ENCODE assay signal across 8 mouse cellular contexts in the genomic region with DNA sequence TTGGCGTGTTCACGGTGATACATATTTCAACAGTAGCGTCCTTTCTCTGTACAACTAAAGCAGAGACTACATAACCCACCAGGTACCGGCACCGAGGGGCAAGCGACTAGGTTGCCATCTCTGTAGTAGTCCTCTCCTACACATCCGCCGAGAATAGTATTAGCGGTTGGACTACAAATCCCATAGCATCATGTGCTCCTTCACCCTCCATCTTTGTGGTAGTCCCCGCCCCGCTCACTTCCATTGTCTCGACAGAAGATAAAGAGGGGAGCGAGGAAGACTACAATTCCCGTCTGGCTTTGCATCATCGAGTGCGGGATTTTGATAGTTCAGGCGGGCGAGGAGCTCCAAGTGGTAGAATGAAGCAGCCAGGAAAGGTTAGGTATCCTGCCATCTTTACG. TPM values are rescaled to one million over a fixed set of nuclear protein-coding genes. Genes with fewer than 3 reads are reported as not detected.
DNase-seq lines count a peak whose midpoint lies in the region; ATAC-seq and TF ChIP-seq lines count a peak whose summit lies in the region.

No protein-coding gene starts in this region.

- peak overlapping the region; percentile 60 for H3K9ac ChIP-seq in forebrain, embryonic 13.5 days
- H3K9ac ChIP-seq in liver, postnatal 0 days (replicated peaks): peak overlapping the region; percentile 62
- H3K9ac ChIP-seq in neural tube, embryonic 14.5 days (replicated peaks; ENCODE audit: low read depth, low read length): peak overlapping the region; percentile 86; the same call in 1 of the 2 replicates

- peak overlapping the region; percentile 91 for H3K27ac ChIP-seq in forebrain, embryonic 13.5 days
- H3K27ac ChIP-seq in liver, postnatal 0 days (ENCODE audit: low read depth): peak overlapping the region; percentile 78
- peak overlapping the region; percentile 89 for H3K27ac ChIP-seq in neural tube, embryonic 14.5 days (ENCODE audit: low read depth, low read length)

- intact Hi-C loops in heart, postnatal 10 days (cut with DNase I): loop anchor here (5.0 kb wide), 1 partner anchor 133 kb away; no protein-coding TSS in a partner anchor

- H3K4me3 ChIP-seq in forebrain, embryonic 13.5 days: peak overlapping the region; percentile 93
- peak overlapping the region; percentile 65 for H3K4me3 ChIP-seq in liver, postnatal 0 days (ENCODE audit: low read depth, low read length)
- peak overlapping the region; percentile 70 for H3K4me3 ChIP-seq in neural tube, embryonic 14.5 days (ENCODE audit: low read depth, low read length)

- no peak for TF ChIP-seq CTCF in liver, postnatal 0 days (IDR thresholded peaks at IDR 0.05; ENCODE audit: low read depth)

- TF ChIP-seq EP300 in liver, postnatal 0 days (IDR thresholded peaks at IDR 0.05; ENCODE audit: low read depth): no peak; the same call in none of the 2 replicates

- DNase-seq in ES-CJ7 (ENCODE audit: low read depth, low spot score): peak; percentile 98
- DNase-seq in heart, postnatal 10 days: peak; percentile 95 to 96
- peak; percentile 96 for DNase-seq in large intestine, adult 2 months (ENCODE audit: low read depth, low spot score)
- DNase-seq in liver, postnatal 0 days: peak; percentile 89
- DNase-seq in testis, postnatal 10 days (ENCODE audit: low spot score): peak; percentile 89

- no peaks in the 10 kb centered on the region for H3K9me3 ChIP-seq in forebrain, embryonic 13.5 days (replicated peaks)
- H3K9me3 ChIP-seq in liver, postnatal 0 days (ENCODE audit: low read length): no peaks in the 10 kb centered on the region
- H3K9me3 ChIP-seq in neural tube, embryonic 14.5 days (ENCODE audit: control insufficient read depth, low read length): no peaks in the 10 kb centered on the region

- WGBS in forebrain, embryonic 13.5 days: under 1% methylated on average over 19 of the region's 19 CpGs
- WGBS in large intestine, adult 2 months: 1% methylated on average over 19 of the region's 19 CpGs
- WGBS in liver, postnatal 0 days (ENCODE audit: insufficient replicate concordance): under 1% methylated on average over 19 of the region's 19 CpGs
- under 1% methylated on average over 19 of the region's 19 CpGs for whole genome bisulfite sequencing in neural tube, embryonic 14.5 days

- H3K4me1 ChIP-seq in forebrain, embryonic 13.5 days: peaks cover 20% of the 10 kb centered on the region
- peaks cover 19% of the 10 kb centered on the region for H3K4me1 ChIP-seq in liver, postnatal 0 days (ENCODE audit: insufficient read depth)
- H3K4me1 ChIP-seq in neural tube, embryonic 14.5 days (ENCODE audit: control insufficient read depth, insufficient read depth, low read length): peaks cover 10% of the 10 kb centered on the region

- H3K36me3 ChIP-seq in forebrain, embryonic 13.5 days (ENCODE audit: poor library complexity, severe bottlenecking): peaks cover 22% of the 10 kb centered on the region
- H3K36me3 ChIP-seq in liver, postnatal 0 days (replicated peaks; ENCODE audit: insufficient read depth, low read length): peaks cover 7% of the 10 kb centered on the region
- H3K36me3 ChIP-seq in neural tube, embryonic 14.5 days (ENCODE audit: control insufficient read depth, insufficient read depth, low read length): peaks cover 14% of the 10 kb centered on the region

- H3K27me3 ChIP-seq in forebrain, embryonic 13.5 days: no peaks in the 10 kb centered on the region
- no peaks in the 10 kb centered on the region for H3K27me3 ChIP-seq in liver, postnatal 0 days (ENCODE audit: insufficient read depth, low read length)
- no peaks in the 10 kb centered on the region for H3K27me3 ChIP-seq in neural tube, embryonic 14.5 days (ENCODE audit: control insufficient read depth, insufficient read depth, low read length)

- ATAC-seq in cerebellum, adult (ENCODE audit: insufficient number of reproducible peaks, low FRiP score, low TSS enrichment): peak; percentile 79; the same call in 1 of the 2 replicates
- peak; percentile 92 for ATAC-seq in forebrain, embryonic 13.5 days
- ATAC-seq in liver, postnatal 0 days: peak; percentile 87
- peak; percentile 89 for ATAC-seq in neural tube, embryonic 14.5 days (ENCODE audit: low read depth)

- peak overlapping the region; percentile 89 for H3K4me2 ChIP-seq in forebrain, embryonic 13.5 days
- peak overlapping the region; percentile 99 for H3K4me2 ChIP-seq in liver, postnatal 0 days (ENCODE audit: low read depth, low read length)
- peak overlapping the region; percentile 71; the same call in 1 of the 2 replicates for H3K4me2 ChIP-seq in neural tube, embryonic 14.5 days (ENCODE audit: low read depth, low read length)

RNA-seq across cellular contexts. Expression of gene Fbxl19, which starts 0.9 kb away (rescaled TPM):
- polyA plus RNA-seq in forebrain, embryonic 13.5 days (2015; fragmentation: Nextera tagmentation; extraction: Ambion mirVana): 7.7 and 9.6 TPM in 2 replicates
- 1 to 10 TPM; 5.6 to 6.2 TPM for total RNA-seq in heart, postnatal 10 days (2021)
- 28.6 and 34.4 TPM in 2 replicates for polyA plus RNA-seq in large intestine, adult 2 months (2012; rRNA removed)
- 1.6 and 1.9 TPM in 2 replicates for polyA plus RNA-seq in liver, postnatal 0 days (2015; fragmentation: Nextera tagmentation; extraction: Ambion mirVana)
- polyA plus RNA-seq in neural tube, embryonic 14.5 days (2014; fragmentation: Nextera tagmentation; extraction: Ambion mirVana): 6.5 and 9.1 TPM in 2 replicates

RNA-seq across cellular contexts. Expression of gene Ctf2, which starts 13.3 kb away (rescaled TPM):
- polyA plus RNA-seq in forebrain, embryonic 13.5 days (2015; fragmentation: Nextera tagmentation; extraction: Ambion mirVana): 0.19 and 0.36 TPM in 2 replicates
- not detected for total RNA-seq in heart, postnatal 10 days (2021)
- not detected in 2 replicates for polyA plus RNA-seq in large intestine, adult 2 months (2012; rRNA removed)
- polyA plus RNA-seq in liver, postnatal 0 days (2015; fragmentation: Nextera tagmentation; extraction: Ambion mirVana): not detected in 2 replicates
- 0.27 TPM in 1 of 2 replicates, not detected in the other for polyA plus RNA-seq in neural tube, embryonic 14.5 days (2014; fragmentation: Nextera tagmentation; extraction: Ambion mirVana)

RNA-seq across cellular contexts. Expression of gene Orai3, which starts 24.4 kb away (rescaled TPM):
- polyA plus RNA-seq in forebrain, embryonic 13.5 days (2015; fragmentation: Nextera tagmentation; extraction: Ambion mirVana): 4.8 and 5.4 TPM in 2 replicates
- total RNA-seq in heart, postnatal 10 days (2021): 10 to 100 TPM; 18.0 to 20.9 TPM
- polyA plus RNA-seq in large intestine, adult 2 months (2012; rRNA removed): 15.7 and 20.5 TPM in 2 replicates
- 19.2 and 21.1 TPM in 2 replicates for polyA plus RNA-seq in liver, postnatal 0 days (2015; fragmentation: Nextera tagmentation; extraction: Ambion mirVana)
- polyA plus RNA-seq in neural tube, embryonic 14.5 days (2014; fragmentation: Nextera tagmentation; extraction: Ambion mirVana): 4.6 and 6.8 TPM in 2 replicates

RNA-seq across cellular contexts. Expression of gene Setd1a, which starts 31.2 kb away (rescaled TPM):
- 20.0 and 21.5 TPM in 2 replicates for polyA plus RNA-seq in forebrain, embryonic 13.5 days (2015; fragmentation: Nextera tagmentation; extraction: Ambion mirVana)
- total RNA-seq in heart, postnatal 10 days (2021): 10 to 100 TPM; 26.1 to 29.9 TPM
- 6.7 and 6.8 TPM in 2 replicates for polyA plus RNA-seq in large intestine, adult 2 months (2012; rRNA removed)
- polyA plus RNA-seq in liver, postnatal 0 days (2015; fragmentation: Nextera tagmentation; extraction: Ambion mirVana): 5.5 and 7.3 TPM in 2 replicates
- 22.4 and 23.3 TPM in 2 replicates for polyA plus RNA-seq in neural tube, embryonic 14.5 days (2014; fragmentation: Nextera tagmentation; extraction: Ambion mirVana)

RNA-seq across cellular contexts. Expression of gene Ctf1, which starts 32.7 kb away (rescaled TPM):
- 3.8 and 4.4 TPM in 2 replicates for polyA plus RNA-seq in forebrain, embryonic 13.5 days (2015; fragmentation: Nextera tagmentation; extraction: Ambion mirVana)
- total RNA-seq in heart, postnatal 10 days (2021): 1 to 10 TPM; 4.6 to 7.5 TPM
- polyA plus RNA-seq in large intestine, adult 2 months (2012; rRNA removed): 3.0 and 3.4 TPM in 2 replicates
- polyA plus RNA-seq in liver, postnatal 0 days (2015; fragmentation: Nextera tagmentation; extraction: Ambion mirVana): 7.9 and 10.0 TPM in 2 replicates
- polyA plus RNA-seq in neural tube, embryonic 14.5 days (2014; fragmentation: Nextera tagmentation; extraction: Ambion mirVana): 2.7 and 3.6 TPM in 2 replicates

Comparison
In these comparisons a context has a peak if more than half of its experiments do, and no peak if none do; other contexts are left out.
1. Peak in every context shown above with its lines: DNase-seq, ATAC-seq, H3K4me3 ChIP-seq and H3K27ac ChIP-seq.